Mouse (Mus musculus) myocyte (in vitro differentiated cells): ENCODE data around the gene Tdg. TPM values are rescaled to one million over a fixed set of nuclear protein-coding genes. Genes with fewer than 3 reads are reported as not detected.
A peak's percentile ranks its signal among the peaks of the same experiment; 100 is the strongest.

Experiments used
- H3K27me3 ChIP-seq: one replicate; pipeline ENCODE4 v1.6.1; 2011; ENCODE audit not compliant: control insufficient read depth, insufficient read depth, insufficient read length
- H3K36me3 ChIP-seq: one replicate; pipeline ENCODE4 v1.6.1; 2011; ENCODE audit not compliant: control insufficient read depth, insufficient read depth
- H3K4me2 ChIP-seq: one replicate; pipeline ENCODE4 v1.6.1; 2011; ENCODE audit warnings: low read depth, control low read depth
- H3K4me3 ChIP-seq: one replicate; pipeline ENCODE4 v1.5.1; 2011; ENCODE audit warnings: mild to moderate bottlenecking, control low read depth, moderate library complexity
- H3K79me2 ChIP-seq: one replicate; pipeline ENCODE4 v1.6.1; 2011; ENCODE audit not compliant: control insufficient read depth, insufficient read depth
- H3ac ChIP-seq: one replicate; pipeline ENCODE4 v1.6.1; 2011; ENCODE audit not compliant: control insufficient read depth, insufficient read length
- CEBPB ChIP-seq: IDR thresholded peaks from 2 replicates; pipeline ENCODE4 v1.6.1; 2011; ENCODE audit warnings: mild to moderate bottlenecking, moderate library complexity; ENCODE audit not compliant: poor library complexity, insufficient read depth, severe bottlenecking
- E2F4 ChIP-seq: IDR thresholded peaks from one replicate; pipeline ENCODE4 v1.6.1; 2011; ENCODE audit warnings: mild to moderate bottlenecking, control low read depth, moderate library complexity; ENCODE audit not compliant: insufficient read depth
- MAX ChIP-seq: IDR thresholded peaks from one replicate; pipeline ENCODE4 v1.6.1; 2011; ENCODE audit warnings: low read depth, mild to moderate bottlenecking, control low read depth
- MYOD1 ChIP-seq, 3 experiments: IDR thresholded peaks; one replicate each; pipeline ENCODE4 v1.6.1; 2011; ENCODE audit warnings: control low read depth in 2 of 3, low read depth in 2 of 3, mild to moderate bottlenecking in 2 of 3, moderate library complexity in 1 of 3; ENCODE audit not compliant: insufficient read length in 2 of 3, control insufficient read depth in 1 of 3
- MYOG ChIP-seq, 3 experiments: IDR thresholded peaks; one replicate each; pipeline ENCODE4 v1.6.1; 2011; ENCODE audit warnings: control low read depth in 2 of 3, low read depth in 2 of 3, mild to moderate bottlenecking in 2 of 3; ENCODE audit not compliant: insufficient read length in 2 of 3, control insufficient read depth in 1 of 3, insufficient read depth in 1 of 3
- POLR2A ChIP-seq: IDR thresholded peaks from one replicate; pipeline ENCODE4 v1.6.1; 2011; ENCODE audit warnings: low read depth, mild to moderate bottlenecking, control low read depth, moderate library complexity; ENCODE audit not compliant: insufficient read length
- POLR2AphosphoS2 ChIP-seq: IDR thresholded peaks from one replicate; pipeline ENCODE4 v1.6.1; 2011; ENCODE audit warnings: low read depth, control low read depth; ENCODE audit not compliant: insufficient read length
- REST ChIP-seq: IDR thresholded peaks from one replicate; pipeline ENCODE4 v1.6.1; 2011; ENCODE audit warnings: mild to moderate bottlenecking, control low read depth, moderate library complexity; ENCODE audit not compliant: insufficient read depth, insufficient read length
- SRF ChIP-seq: IDR thresholded peaks from one replicate; pipeline ENCODE4 v1.6.1; 2011; ENCODE audit warnings: low read depth; ENCODE audit not compliant: control insufficient read depth, insufficient read length
- TCF12 ChIP-seq: IDR thresholded peaks from one replicate; pipeline ENCODE4 v1.6.1; 2011; ENCODE audit warnings: mild to moderate bottlenecking, control low read depth; ENCODE audit not compliant: poor library complexity, insufficient read depth, severe bottlenecking
- TCF3 ChIP-seq: IDR thresholded peaks from one replicate; pipeline ENCODE4 v1.6.1; 2011; ENCODE audit warnings: low read depth, control low read depth; ENCODE audit not compliant: insufficient read length
- USF1 ChIP-seq: IDR thresholded peaks from one replicate; pipeline ENCODE4 v1.6.1; 2011; ENCODE audit warnings: low read depth, mild to moderate bottlenecking, control low read depth, moderate library complexity
- polyA plus RNA-seq: library from polyadenylated mRNA; unstranded; fragments of >200 nt; fragmentation: generic; extraction: Trizol; gene quantifications from one replicate; pipeline ENCODE4 v1.2.1, GENCODE M21; 2012; ENCODE audit warnings: missing spikeins

Gene Tdg
- polyA plus RNA-seq, 1 experiment, result 18.2 TPM

- Histone ChIP-seq H3K4me2 (no peak overlapping the region), H3K4me3 (no peak overlapping the region), H3ac (no peak overlapping the region), H3K36me3 (peaks cover 30% of the 10 kb centered on the region), H3K79me2 (no peaks in the 10 kb centered on the region), H3K27me3 (no peaks in the 10 kb centered on the region)
- no peak for TF ChIP-seq SRF
- no peak for TF ChIP-seq TCF12
- no peak for TF ChIP-seq USF1
- no peak for TF ChIP-seq MAX
- no peak for TF ChIP-seq CEBPB
- TF ChIP-seq REST, result no peak
- TF ChIP-seq MYOD1 (IDR thresholded peaks at IDR 0.05; ENCODE audit: control insufficient read depth in 1 of 3, insufficient read length in 2 of 3, low read depth in 2 of 3), result no peak
Measured at GRCm38 (mm10) chr10:82647205-82647811, 17.7 kb downstream of the Tdg start.

GRCm38 (mm10) chr10:82651221-82651620, 21.6 kb downstream of the Tdg start:
- H3ac ChIP-seq, result no peak overlapping the region
- H3K27me3 ChIP-seq, result no peaks in the 10 kb centered on the region
- peaks cover 18% of the 10 kb centered on the region for H3K36me3 ChIP-seq
- TF ChIP-seq TCF3 (no peak), TCF12 (no peak), CEBPB (no peak), POLR2A (no peak), SRF (no peak), MYOD1 (IDR thresholded peaks at IDR 0.05; ENCODE audit: control insufficient read depth in 1 of 3, insufficient read length in 2 of 3, low read depth in 2 of 3) (no peak), USF1 (no peak), E2F4 (no peak), POLR2AphosphoS2 (no peak), REST (no peak), MAX (no peak), MYOG (IDR thresholded peaks at IDR 0.05; ENCODE audit: control insufficient read depth in 1 of 3, insufficient read depth in 1 of 3, insufficient read length in 2 of 3, low read depth in 2 of 3) (no peak)
- H3K4me3 ChIP-seq, result no peak overlapping the region
- H3K4me2 ChIP-seq, result no peak overlapping the region
- no peaks in the 10 kb centered on the region for H3K79me2 ChIP-seq

- TF ChIP-seq MAX, result no peak
- TF ChIP-seq POLR2AphosphoS2, result peak; percentile 17
- Histone ChIP-seq H3K4me2 (no peak overlapping the region), H3K36me3 (peaks cover 11% of the 10 kb centered on the region), H3K4me3 (no peak overlapping the region), H3K79me2 (no peaks in the 10 kb centered on the region), H3K27me3 (no peaks in the 10 kb centered on the region), H3ac (no peak overlapping the region)
Measured at GRCm38 (mm10) chr10:82652625-82653024, 23.0 kb downstream of the Tdg start.

GRCm38 (mm10) chr10:82654581-82654980, 25.0 kb downstream of the Tdg start:
- Histone ChIP-seq H3K27me3 (no peaks in the 10 kb centered on the region), H3K4me3 (no peak overlapping the region), H3ac (no peak overlapping the region), H3K79me2 (no peaks in the 10 kb centered on the region), H3K36me3 (peaks cover 11% of the 10 kb centered on the region), H3K4me2 (no peak overlapping the region)
- TF ChIP-seq REST (no peak), SRF (no peak), MAX (no peak), POLR2A (no peak), MYOD1 (IDR thresholded peaks at IDR 0.05; ENCODE audit: control insufficient read depth in 1 of 3, insufficient read length in 2 of 3, low read depth in 2 of 3) (no peak), TCF3 (no peak)

GRCm38 (mm10) chr10:82661820-82662219, 32.2 kb downstream of the Tdg start:
- no peaks in the 10 kb centered on the region for H3K36me3 ChIP-seq
- TF ChIP-seq POLR2AphosphoS2 (no peak), TCF3 (no peak), E2F4 (no peak), SRF (no peak), MYOD1 (IDR thresholded peaks at IDR 0.05; ENCODE audit: control insufficient read depth in 1 of 3, insufficient read length in 2 of 3, low read depth in 2 of 3) (no peak), REST (no peak), POLR2A (no peak), TCF12 (no peak), MAX (no peak), USF1 (no peak), MYOG (IDR thresholded peaks at IDR 0.05; ENCODE audit: control insufficient read depth in 1 of 3, insufficient read depth in 1 of 3, insufficient read length in 2 of 3, low read depth in 2 of 3) (no peak)
- H3K4me2 ChIP-seq, result no peak overlapping the region
- no peak overlapping the region for H3ac ChIP-seq
- no peak overlapping the region for H3K4me3 ChIP-seq
- no peaks in the 10 kb centered on the region for H3K27me3 ChIP-seq
- H3K79me2 ChIP-seq, result no peaks in the 10 kb centered on the region
